Mouse (Mus musculus) neural tube, embryonic 14.5 days (tissue): ENCODE data around the gene Ikzf4. TPM values are rescaled to one million over a fixed set of nuclear protein-coding genes. Genes with fewer than 3 reads are reported as not detected.
A peak's percentile ranks its signal among the peaks of the same experiment; 100 is the strongest.

Experiments used
- ATAC-seq: fragments of 200-750 bp; cut with Nextera tagmentation; 2 replicates; pipeline ENCODE4 v1.8.0; 2017; ENCODE audit warnings: low read depth, mild to moderate bottlenecking, moderate TSS enrichment, moderate library complexity
- H3K27ac ChIP-seq: fragments of 300-500 bp; sonication (generic); 2 replicates; pipeline ENCODE4 v1.5.1; 2014; ENCODE audit warnings: low read depth, mild to moderate bottlenecking, control low read depth, low read length, moderate library complexity, mixed read lengths
- H3K27me3 ChIP-seq: fragments of 300-500 bp; sonication (generic); 2 replicates; pipeline ENCODE4 v1.6.1; 2014; ENCODE audit warnings: low read length; ENCODE audit not compliant: control insufficient read depth, insufficient read depth
- H3K36me3 ChIP-seq: fragments of 300-500 bp; sonication (generic); 2 replicates; pipeline ENCODE4 v1.6.1; 2014; ENCODE audit warnings: low read length, mixed read lengths; ENCODE audit not compliant: control insufficient read depth, insufficient read depth
- H3K4me1 ChIP-seq: fragments of 300-500 bp; sonication (generic); 2 replicates; pipeline ENCODE4 v1.6.1; 2014; ENCODE audit warnings: low read length; ENCODE audit not compliant: control insufficient read depth, insufficient read depth
- H3K4me2 ChIP-seq: fragments of 300-500 bp; sonication (generic); 2 replicates; pipeline ENCODE4 v1.6.1; 2014; ENCODE audit warnings: mild to moderate bottlenecking, low read depth, low read length, control low read depth
- H3K4me3 ChIP-seq: fragments of 300-500 bp; sonication (generic); 2 replicates; pipeline ENCODE4 v1.5.1; 2014; ENCODE audit warnings: low read depth, low read length, control low read depth, mixed read lengths
- H3K9ac ChIP-seq: fragments of 300-500 bp; sonication (generic); replicated peaks from 2 replicates; pipeline ENCODE4 v1.6.1; 2014; ENCODE audit warnings: low read depth, mild to moderate bottlenecking, control low read depth, low read length, mixed read lengths
- H3K9me3 ChIP-seq: fragments of 300-500 bp; sonication (generic); 2 replicates; pipeline ENCODE4 v1.6.1; 2016; ENCODE audit warnings: low read length; ENCODE audit not compliant: control insufficient read depth
- WGBS: fragments of 180-500 bp; shearing (Covaris S2); extraction: QIAGEN DNeasy Blood & Tissue Kit; methylation state at CpG from one replicate; pipeline ENCODE4 v1.1.7; 2014; 5-methylcytosine and 5-hydroxymethylcytosine counted together
- polyA plus RNA-seq: library from polyadenylated mRNA; unstranded; fragments of >200 nt; fragmentation: Nextera tagmentation; extraction: Ambion mirVana; gene quantifications from 2 replicates; pipeline ENCODE4 v1.2.1, GENCODE M21; 2014

The Ikzf4 gene
- polyA plus RNA-seq, 1 experiment from 2014 or later: 22.9 TPM

GRCm38 (mm10) chr10:128598476-128598875 is 47.3 kb downstream of the Ikzf4 start:
- Histone ChIP-seq H3K27me3 (no peaks in the 10 kb centered on the region), H3K4me1 (no peaks in the 10 kb centered on the region), H3K9me3 (no peaks in the 10 kb centered on the region), H3K4me3 (no peak overlapping the region), H3K9ac (no peak overlapping the region), H3K27ac (no peak overlapping the region), H3K4me2 (no peak overlapping the region), H3K36me3 (no peaks in the 10 kb centered on the region)
- no peak for ATAC-seq
- 76% methylated on average over 2 of the region's 2 CpGs for WGBS

- Histone ChIP-seq H3K36me3 (no peaks in the 10 kb centered on the region), H3K4me1 (no peaks in the 10 kb centered on the region), H3K4me2 (no peak overlapping the region), H3K27ac (no peak overlapping the region), H3K4me3 (no peak overlapping the region), H3K9me3 (no peaks in the 10 kb centered on the region), H3K9ac (no peak overlapping the region), H3K27me3 (peaks cover 18% of the 10 kb centered on the region; the same call in 1 of the 2 replicates)
- no peak for ATAC-seq
- WGBS: 70% methylated on average over 5 of the region's 5 CpGs
These were observed 53.0 kb downstream of the Ikzf4 start for GRCm38 (mm10) chr10:128592797-128593196.

GRCm38 (mm10) chr10:128591436-128591835 is 54.4 kb downstream of the Ikzf4 start:
- 94% methylated on average over 6 of the region's 6 CpGs for WGBS
- Histone ChIP-seq H3K9me3 (no peaks in the 10 kb centered on the region), H3K4me3 (no peak overlapping the region), H3K27me3 (peaks cover 25% of the 10 kb centered on the region), H3K4me2 (no peak overlapping the region), H3K27ac (no peak overlapping the region), H3K4me1 (no peaks in the 10 kb centered on the region), H3K9ac (no peak overlapping the region), H3K36me3 (no peaks in the 10 kb centered on the region)
- no peak for ATAC-seq

- H3K9me3 ChIP-seq: no peaks in the 10 kb centered on the region
- H3K27ac ChIP-seq: no peak overlapping the region
- H3K36me3 ChIP-seq: no peaks in the 10 kb centered on the region
- H3K9ac ChIP-seq: peak overlapping the region; percentile 57
- peak overlapping the region; percentile 63 for H3K4me3 ChIP-seq
- 0% methylated on average over 41 of the region's 43 CpGs for WGBS
- H3K27me3 ChIP-seq: peaks cover 26% of the 10 kb centered on the region
- peak overlapping the region; percentile 94 for H3K4me2 ChIP-seq
- H3K4me1 ChIP-seq: no peaks in the 10 kb centered on the region
- ATAC-seq: peak; percentile 54; the same call in 1 of the 2 replicates
These were observed 55.5 kb downstream of the Ikzf4 start for GRCm38 (mm10) chr10:128590193-128590690.

- ATAC-seq: peak; percentile 22; the same call in 1 of the 2 replicates
- no peaks in the 10 kb centered on the region for H3K9me3 ChIP-seq
- peak within 1 kb of the TSS; percentile 57 for H3K9ac ChIP-seq
- H3K27me3 ChIP-seq: peaks cover 26% of the 10 kb centered on the region
- H3K4me1 ChIP-seq: no peaks in the 10 kb centered on the region
- H3K36me3 ChIP-seq: no peaks in the 10 kb centered on the region
- H3K4me2 ChIP-seq: peak within 1 kb of the TSS; percentile 94
- WGBS: under 1% methylated on average over 42 of the region's 43 CpGs
- H3K27ac ChIP-seq: no peak within 1 kb of the TSS
- peak within 1 kb of the TSS; percentile 63 for H3K4me3 ChIP-seq
These were observed 56.2 kb downstream of the Ikzf4 start, which contains the start of gene Erbb3 for GRCm38 (mm10) chr10:128589464-128590192. TSS of gene Erbb3 (minus strand) at chr10:128589652.

- 3% methylated on average over 23 of the region's 23 CpGs for WGBS
- Histone ChIP-seq H3K9ac (peak overlapping the region; percentile 34), H3K9me3 (no peaks in the 10 kb centered on the region), H3K36me3 (no peaks in the 10 kb centered on the region), H3K27ac (no peak overlapping the region), H3K27me3 (peaks cover 26% of the 10 kb centered on the region), H3K4me2 (peak overlapping the region; percentile 94), H3K4me3 (peak overlapping the region; percentile 63), H3K4me1 (no peaks in the 10 kb centered on the region)
- ATAC-seq: no peak
These were observed 56.9 kb downstream of the Ikzf4 start for GRCm38 (mm10) chr10:128588775-128589463.

GRCm38 (mm10) chr10:128588136-128588535 is 57.7 kb downstream of the Ikzf4 start:
- H3K27me3 ChIP-seq: peaks cover 26% of the 10 kb centered on the region
- no peaks in the 10 kb centered on the region for H3K9me3 ChIP-seq
- no peak overlapping the region for H3K9ac ChIP-seq
- WGBS: 23% methylated on average over 1 of the region's 1 CpGs
- H3K36me3 ChIP-seq: no peaks in the 10 kb centered on the region
- H3K4me3 ChIP-seq: no peak overlapping the region
- H3K27ac ChIP-seq: no peak overlapping the region
- H3K4me1 ChIP-seq: no peaks in the 10 kb centered on the region
- H3K4me2 ChIP-seq: no peak overlapping the region; the same call in 1 of the 2 replicates
- no peak for ATAC-seq

- Histone ChIP-seq H3K9ac (no peak overlapping the region), H3K27ac (no peak overlapping the region), H3K4me1 (no peaks in the 10 kb centered on the region), H3K4me2 (0 out of 2 replicates have a peak overlapping the region, but pooled peaks have one; percentile 5), H3K27me3 (peaks cover 26% of the 10 kb centered on the region), H3K4me3 (no peak overlapping the region; the same call in 1 of the 2 replicates), H3K36me3 (no peaks in the 10 kb centered on the region), H3K9me3 (no peaks in the 10 kb centered on the region)
- no peak for ATAC-seq
- WGBS: 60% methylated on average over 8 of the region's 8 CpGs
These were observed 58.1 kb downstream of the Ikzf4 start for GRCm38 (mm10) chr10:128587697-128588096.

GRCm38 (mm10) chr10:128587120-128587519 is 58.7 kb downstream of the Ikzf4 start:
- Histone ChIP-seq H3K4me1 (no peaks in the 10 kb centered on the region), H3K9me3 (no peaks in the 10 kb centered on the region), H3K4me3 (no peak overlapping the region; the same call in 1 of the 2 replicates), H3K4me2 (no peak overlapping the region; the same call in 1 of the 2 replicates), H3K27ac (no peak overlapping the region), H3K27me3 (peaks cover 26% of the 10 kb centered on the region), H3K36me3 (no peaks in the 10 kb centered on the region), H3K9ac (no peak overlapping the region)
- 45% methylated on average over 4 of the region's 4 CpGs for WGBS
- ATAC-seq: no peak
